Mouse (Mus musculus): ENCODE results near the gene Rab43. TPM values are rescaled to one million over a fixed set of nuclear protein-coding genes. Genes with fewer than 3 reads are reported as not detected.

Rab43 gene
- polyA plus RNA-seq, 1 experiment = 58.4 TPM

- 78% methylated on average over 6 of the region's 6 CpGs for WGBS
- TF ChIP-seq CTCF (IDR thresholded peaks at IDR 0.05; ENCODE audit: extremely low read depth, insufficient read length, insufficient replicate concordance, low read depth, low read length) (no peak), POLR2A (IDR thresholded peaks at IDR 0.05; ENCODE audit: low read depth, low read length) (no peak)
Measured at GRCm38 (mm10) chr6:87748531-87748930, 63.4 kb downstream of the Rab43 start.

GRCm38 (mm10) chr6:87748078-87748477 lies 63.9 kb downstream of the Rab43 start:
- Histone ChIP-seq H3K27ac (ENCODE audit: insufficient read depth, low read depth, low read length) (no peak overlapping the region), H3K4me1 (ENCODE audit: control insufficient read depth, insufficient read depth, insufficient read length, low read length) (no peaks in the 10 kb centered on the region), H3K4me3 (ENCODE audit: low read depth, low read length) (no peak overlapping the region), H3K36me3 (ENCODE audit: control insufficient read depth, insufficient read depth, low read length) (no peaks in the 10 kb centered on the region), H3K27me3 (ENCODE audit: control insufficient read depth, insufficient read depth, low read length) (no peaks in the 10 kb centered on the region)
- TF ChIP-seq POLR2A (IDR thresholded peaks at IDR 0.05; ENCODE audit: low read depth, low read length) (no peak), CTCF (IDR thresholded peaks at IDR 0.05; ENCODE audit: extremely low read depth, insufficient read length, insufficient replicate concordance, low read depth, low read length) (no peak)
- 75% methylated on average over 2 of the region's 2 CpGs for WGBS

More at GRCm38 (mm10) chr6:87748531-87748930, 63.4 kb downstream of the Rab43 start:
- Histone ChIP-seq H3K27me3 (ENCODE audit: control insufficient read depth, insufficient read depth, low read length) (no peaks in the 10 kb centered on the region), H3K36me3 (ENCODE audit: control insufficient read depth, insufficient read depth, low read length) (no peaks in the 10 kb centered on the region), H3K4me3 (ENCODE audit: low read depth, low read length) (no peak overlapping the region), H3K27ac (ENCODE audit: insufficient read depth, low read depth, low read length) (no peak overlapping the region), H3K4me1 (ENCODE audit: control insufficient read depth, insufficient read depth, insufficient read length, low read length) (no peaks in the 10 kb centered on the region)

- WGBS = 70% methylated on average over 2 of the region's 2 CpGs
- H3K4me3 ChIP-seq (ENCODE audit: low read depth, low read length) = no peak overlapping the region
- H3K27ac ChIP-seq (ENCODE audit: insufficient read depth, low read depth, low read length) = no peak overlapping the region
- no peak for TF ChIP-seq POLR2A (IDR thresholded peaks at IDR 0.05; ENCODE audit: low read depth, low read length)
- TF ChIP-seq CTCF (IDR thresholded peaks at IDR 0.05; ENCODE audit: extremely low read depth, insufficient read length, insufficient replicate concordance, low read depth, low read length) = no peak
- 0 out of 2 replicates have a peak, but pooled peaks cover 2% of the 10 kb centered on the region for H3K4me1 ChIP-seq (ENCODE audit: control insufficient read depth, insufficient read depth, insufficient read length, low read length)
- H3K27me3 ChIP-seq (ENCODE audit: control insufficient read depth, insufficient read depth, low read length) = no peaks in the 10 kb centered on the region
- no peaks in the 10 kb centered on the region for H3K36me3 ChIP-seq (ENCODE audit: control insufficient read depth, insufficient read depth, low read length)
Measured at GRCm38 (mm10) chr6:87746849-87747248, 65.1 kb downstream of the Rab43 start.

- 0 out of 2 replicates have a peak, but pooled peaks cover 2% of the 10 kb centered on the region for H3K4me1 ChIP-seq (ENCODE audit: control insufficient read depth, insufficient read depth, insufficient read length, low read length)
- 52% methylated on average over 3 of the region's 3 CpGs for WGBS
Measured at GRCm38 (mm10) chr6:87746059-87746458, 65.9 kb downstream of the Rab43 start.

GRCm38 (mm10) chr6:87745301-87745700 lies 66.7 kb downstream of the Rab43 start:
- Histone ChIP-seq H3K4me3 (ENCODE audit: low read depth, low read length) (no peak overlapping the region), H3K27ac (ENCODE audit: insufficient read depth, low read depth, low read length) (0 out of 2 replicates have a peak overlapping the region, but pooled peaks have one; percentile 12), H3K4me1 (ENCODE audit: control insufficient read depth, insufficient read depth, insufficient read length, low read length) (0 out of 2 replicates have a peak, but pooled peaks cover 2% of the 10 kb centered on the region), H3K27me3 (ENCODE audit: control insufficient read depth, insufficient read depth, low read length) (no peaks in the 10 kb centered on the region), H3K36me3 (ENCODE audit: control insufficient read depth, insufficient read depth, low read length) (no peaks in the 10 kb centered on the region)
- no peak for TF ChIP-seq CTCF (IDR thresholded peaks at IDR 0.05; ENCODE audit: extremely low read depth, insufficient read length, insufficient replicate concordance, low read depth, low read length)
- 26% methylated on average over 1 of the region's 1 CpGs for WGBS

More at GRCm38 (mm10) chr6:87746059-87746458, 65.9 kb downstream of the Rab43 start:
- Histone ChIP-seq H3K27me3 (ENCODE audit: control insufficient read depth, insufficient read depth, low read length) (no peaks in the 10 kb centered on the region), H3K27ac (ENCODE audit: insufficient read depth, low read depth, low read length) (no peak overlapping the region), H3K4me3 (ENCODE audit: low read depth, low read length) (no peak overlapping the region), H3K36me3 (ENCODE audit: control insufficient read depth, insufficient read depth, low read length) (no peaks in the 10 kb centered on the region)
- TF ChIP-seq POLR2A (IDR thresholded peaks at IDR 0.05; ENCODE audit: low read depth, low read length) (no peak), CTCF (IDR thresholded peaks at IDR 0.05; ENCODE audit: extremely low read depth, insufficient read length, insufficient replicate concordance, low read depth, low read length) (no peak)

GRCm38 (mm10) chr6:87744632-87745031 lies 67.3 kb downstream of the Rab43 start:
- H3K4me3 ChIP-seq (ENCODE audit: low read depth, low read length) = no peak overlapping the region
- whole genome bisulfite sequencing = 72% methylated on average over 3 of the region's 3 CpGs
- H3K27me3 ChIP-seq (ENCODE audit: control insufficient read depth, insufficient read depth, low read length) = no peaks in the 10 kb centered on the region
- H3K27ac ChIP-seq (ENCODE audit: insufficient read depth, low read depth, low read length) = no peak overlapping the region
- no peaks in the 10 kb centered on the region for H3K36me3 ChIP-seq (ENCODE audit: control insufficient read depth, insufficient read depth, low read length)
- H3K4me1 ChIP-seq (ENCODE audit: control insufficient read depth, insufficient read depth, insufficient read length, low read length) = 0 out of 2 replicates have a peak, but pooled peaks cover 2% of the 10 kb centered on the region
- TF ChIP-seq CTCF (IDR thresholded peaks at IDR 0.05; ENCODE audit: extremely low read depth, insufficient read length, insufficient replicate concordance, low read depth, low read length) (no peak), POLR2A (IDR thresholded peaks at IDR 0.05; ENCODE audit: low read depth, low read length) (no peak)

GRCm38 (mm10) chr6:87743281-87743680 lies 68.7 kb downstream of the Rab43 start:
- H3K36me3 ChIP-seq (ENCODE audit: control insufficient read depth, insufficient read depth, low read length) = no peaks in the 10 kb centered on the region
- TF ChIP-seq CTCF (IDR thresholded peaks at IDR 0.05; ENCODE audit: extremely low read depth, insufficient read length, insufficient replicate concordance, low read depth, low read length) (no peak), POLR2A (IDR thresholded peaks at IDR 0.05; ENCODE audit: low read depth, low read length) (no peak)
- H3K27ac ChIP-seq (ENCODE audit: insufficient read depth, low read depth, low read length) = no peak overlapping the region
- 55% methylated on average over 5 of the region's 5 CpGs for WGBS
- H3K4me1 ChIP-seq (ENCODE audit: control insufficient read depth, insufficient read depth, insufficient read length, low read length) = 0 out of 2 replicates have a peak, but pooled peaks cover 2% of the 10 kb centered on the region
- no peak overlapping the region for H3K4me3 ChIP-seq (ENCODE audit: low read depth, low read length)
- no peaks in the 10 kb centered on the region for H3K27me3 ChIP-seq (ENCODE audit: control insufficient read depth, insufficient read depth, low read length)

Measured in small intestine, adult 2 months (tissue).